Mouse (Mus musculus): ENCODE data around the gene Tnp2. TPM values are rescaled to one million over a fixed set of nuclear protein-coding genes. Genes with fewer than 3 reads are reported as not detected.

Tnp2 gene
- polyA plus RNA-seq, 1 experiment = not detected

GRCm38 (mm10) chr16:10773543-10773942 lies 14.9 kb downstream of the Tnp2 start:
- TF ChIP-seq FLI1 (IDR thresholded peaks at IDR 0.05; ENCODE audit: low read length) (no peak), GATA1 (IDR thresholded peaks at IDR 0.05; ENCODE audit: borderline replicate concordance, low read length) (no peak)
- Histone ChIP-seq H3K36me3 (replicated peaks; ENCODE audit: low read length) (no peaks in the 10 kb centered on the region), H3K4me3 (replicated peaks) (peak overlapping the region; percentile 15), H3K27me3 (replicated peaks) (peaks cover 12% of the 10 kb centered on the region), H3K4me1 (peaks cover 95% of the 10 kb centered on the region), H3K9me3 (no peaks in the 10 kb centered on the region)

GRCm38 (mm10) chr16:10771769-10772510 lies 16.5 kb downstream of the Tnp2 start:
- TF ChIP-seq FLI1 (IDR thresholded peaks at IDR 0.05; ENCODE audit: low read length) (no peak), GATA1 (IDR thresholded peaks at IDR 0.05; ENCODE audit: borderline replicate concordance, low read length) (no peak)
- Histone ChIP-seq H3K9me3 (no peaks in the 10 kb centered on the region), H3K27me3 (replicated peaks) (peaks cover 1% of the 10 kb centered on the region), H3K36me3 (replicated peaks; ENCODE audit: low read length) (no peaks in the 10 kb centered on the region), H3K4me3 (replicated peaks) (peak overlapping the region; percentile 69), H3K4me1 (peaks cover 96% of the 10 kb centered on the region)

DNA sequence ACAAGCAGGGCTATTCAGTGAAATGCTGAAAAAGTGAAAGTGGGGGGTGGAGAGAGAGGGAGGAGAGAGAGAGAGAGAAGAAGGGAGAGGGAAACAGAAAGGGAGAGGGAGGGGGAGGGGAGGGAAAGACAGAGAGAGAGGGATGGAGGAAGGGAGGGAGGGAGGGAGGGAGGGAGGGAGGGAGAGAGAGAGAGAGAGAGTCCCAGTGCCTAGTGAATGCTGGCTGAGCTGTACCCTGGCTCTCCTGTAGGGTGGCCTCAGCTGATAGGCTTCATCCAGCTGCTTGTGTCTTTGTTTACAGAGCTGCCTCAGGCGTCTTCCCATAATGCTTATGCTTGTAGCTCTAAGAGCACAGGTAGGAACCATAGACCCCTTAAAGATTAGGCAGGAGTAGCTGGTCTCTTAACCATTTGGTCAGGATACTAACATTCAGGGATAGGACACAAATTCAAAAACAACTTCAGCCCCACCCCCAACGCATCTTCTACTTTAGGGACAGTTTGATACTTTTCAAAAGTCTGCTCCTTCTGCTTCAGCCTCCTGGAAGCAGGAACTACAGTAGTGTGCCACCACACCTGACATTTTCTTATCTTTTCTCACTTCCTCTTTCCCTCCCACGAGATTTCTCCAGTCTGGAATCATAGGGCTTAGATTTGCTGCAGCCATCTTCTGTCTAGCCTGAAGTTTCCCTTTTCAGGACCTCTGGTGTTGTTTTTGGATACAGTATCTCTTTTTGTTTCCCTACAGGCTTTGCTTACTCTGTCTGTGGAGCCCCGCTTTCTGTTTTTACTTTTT lies 17.7 kb downstream of the Tnp2 start:
- TF ChIP-seq GATA1 (IDR thresholded peaks at IDR 0.05; ENCODE audit: borderline replicate concordance, low read length) = no peak
- no peak for TF ChIP-seq FLI1 (IDR thresholded peaks at IDR 0.05; ENCODE audit: low read length)
- Histone ChIP-seq H3K4me1 (peaks cover 90% of the 10 kb centered on the region), H3K27me3 (replicated peaks) (no peaks in the 10 kb centered on the region), H3K36me3 (replicated peaks; ENCODE audit: low read length) (no peaks in the 10 kb centered on the region), H3K9me3 (no peaks in the 10 kb centered on the region), H3K4me3 (replicated peaks) (no peak overlapping the region)

DNA sequence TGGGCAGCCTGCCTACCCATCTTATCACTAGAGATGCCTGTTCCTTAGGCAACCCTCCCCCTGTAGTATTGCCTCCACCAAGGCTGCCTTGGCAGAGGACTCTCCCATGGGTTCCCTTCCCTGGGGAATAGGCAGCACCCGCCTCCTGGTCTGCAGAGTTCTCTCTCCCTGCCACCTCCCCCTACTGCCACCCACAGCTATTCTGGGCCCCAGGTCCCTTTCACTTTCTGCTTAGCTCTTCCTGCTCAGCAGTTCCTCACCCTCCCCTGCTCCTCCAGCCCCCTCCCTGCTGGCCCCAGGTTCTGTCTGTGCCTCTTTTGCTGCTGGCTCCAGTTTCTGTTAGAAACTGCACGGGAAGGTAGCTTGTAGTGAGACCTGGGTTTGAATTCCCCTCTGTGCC lies 18.8 kb downstream of the Tnp2 start:
- H3K36me3 ChIP-seq (replicated peaks; ENCODE audit: low read length) = no peaks in the 10 kb centered on the region
- no peaks in the 10 kb centered on the region for H3K9me3 ChIP-seq
- TF ChIP-seq FLI1 (IDR thresholded peaks at IDR 0.05; ENCODE audit: low read length) (no peak), GATA1 (IDR thresholded peaks at IDR 0.05; ENCODE audit: borderline replicate concordance, low read length) (no peak)
- H3K4me1 ChIP-seq = peaks cover 90% of the 10 kb centered on the region
- no peaks in the 10 kb centered on the region for H3K27me3 ChIP-seq (replicated peaks)
- H3K4me3 ChIP-seq (replicated peaks) = peak overlapping the region; percentile 76

DNA sequence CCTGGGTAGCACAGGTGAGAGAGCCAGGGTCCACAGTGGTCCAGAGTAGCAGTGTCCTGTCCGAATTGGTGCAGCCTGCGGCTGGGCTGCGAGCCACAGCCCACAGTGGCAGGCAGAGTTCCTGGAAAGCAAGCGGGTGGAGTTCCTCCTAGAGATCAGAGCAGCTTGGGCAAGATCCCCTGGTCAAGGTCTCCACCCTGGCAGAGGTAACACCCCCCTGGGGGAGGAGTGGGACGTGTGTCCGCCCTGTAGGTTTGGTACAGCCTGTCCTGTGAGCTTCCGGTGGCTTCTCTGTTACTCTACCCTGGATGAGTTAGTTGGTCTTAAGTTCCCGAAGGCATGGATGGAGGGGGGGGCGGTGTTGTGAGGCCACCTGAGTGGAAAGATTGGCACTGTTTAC lies 19.6 kb downstream of the Tnp2 start:
- Histone ChIP-seq H3K4me3 (replicated peaks) (peak overlapping the region; percentile 75), H3K27me3 (replicated peaks) (no peaks in the 10 kb centered on the region), H3K36me3 (replicated peaks; ENCODE audit: low read length) (no peaks in the 10 kb centered on the region), H3K9me3 (no peaks in the 10 kb centered on the region), H3K4me1 (peaks cover 90% of the 10 kb centered on the region)
- TF ChIP-seq GATA1 (IDR thresholded peaks at IDR 0.05; ENCODE audit: borderline replicate concordance, low read length) (no peak), FLI1 (IDR thresholded peaks at IDR 0.05; ENCODE audit: low read length) (no peak)

GRCm38 (mm10) chr16:10767158-10767557 lies 21.3 kb downstream of the Tnp2 start:
- peaks cover under 1% of the 10 kb centered on the region for H3K27me3 ChIP-seq (replicated peaks)
- H3K36me3 ChIP-seq (replicated peaks; ENCODE audit: low read length) = no peaks in the 10 kb centered on the region
- H3K4me3 ChIP-seq (replicated peaks) = no peak overlapping the region
- no peaks in the 10 kb centered on the region for H3K9me3 ChIP-seq
- peaks cover 91% of the 10 kb centered on the region for H3K4me1 ChIP-seq
- no peak for TF ChIP-seq FLI1 (IDR thresholded peaks at IDR 0.05; ENCODE audit: low read length)
- no peak for TF ChIP-seq GATA1 (IDR thresholded peaks at IDR 0.05; ENCODE audit: borderline replicate concordance, low read length)

GRCm38 (mm10) chr16:10764323-10764722 lies 24.1 kb downstream of the Tnp2 start:
- Histone ChIP-seq H3K27me3 (replicated peaks) (peaks cover 17% of the 10 kb centered on the region), H3K36me3 (replicated peaks; ENCODE audit: low read length) (no peaks in the 10 kb centered on the region), H3K9me3 (no peaks in the 10 kb centered on the region), H3K4me1 (peaks cover 91% of the 10 kb centered on the region), H3K4me3 (replicated peaks) (no peak overlapping the region)
- TF ChIP-seq FLI1 (IDR thresholded peaks at IDR 0.05; ENCODE audit: low read length) = no peak
- no peak for TF ChIP-seq GATA1 (IDR thresholded peaks at IDR 0.05; ENCODE audit: borderline replicate concordance, low read length)

- H3K36me3 ChIP-seq (replicated peaks; ENCODE audit: low read length) = no peaks in the 10 kb centered on the region
- H3K9me3 ChIP-seq = no peaks in the 10 kb centered on the region
- TF ChIP-seq GATA1 (IDR thresholded peaks at IDR 0.05; ENCODE audit: borderline replicate concordance, low read length) (no peak), FLI1 (IDR thresholded peaks at IDR 0.05; ENCODE audit: low read length) (no peak)
- H3K4me3 ChIP-seq (replicated peaks) = no peak overlapping the region
- H3K4me1 ChIP-seq = peaks cover 91% of the 10 kb centered on the region
- peaks cover 17% of the 10 kb centered on the region for H3K27me3 ChIP-seq (replicated peaks)
Measured at GRCm38 (mm10) chr16:10763540-10764264, 24.8 kb downstream of the Tnp2 start.

- Histone ChIP-seq H3K4me3 (replicated peaks) (no peak overlapping the region), H3K36me3 (replicated peaks; ENCODE audit: low read length) (no peaks in the 10 kb centered on the region), H3K9me3 (no peaks in the 10 kb centered on the region), H3K4me1 (peaks cover 93% of the 10 kb centered on the region), H3K27me3 (replicated peaks) (peaks cover 17% of the 10 kb centered on the region)
- TF ChIP-seq GATA1 (IDR thresholded peaks at IDR 0.05; ENCODE audit: borderline replicate concordance, low read length) = no peak
- no peak for TF ChIP-seq FLI1 (IDR thresholded peaks at IDR 0.05; ENCODE audit: low read length)
Measured at GRCm38 (mm10) chr16:10762569-10763180, 25.8 kb downstream of the Tnp2 start.
